Mouse (Mus musculus): ENCODE results near the gene Mapt. TPM values are rescaled to one million over a fixed set of nuclear protein-coding genes. Genes with fewer than 3 reads are reported as not detected.

Mapt gene
- polyA plus RNA-seq (2015; fragmentation: Nextera tagmentation; extraction: Ambion mirVana): 3.7 and 5.5 TPM in 2 replicates

DNA sequence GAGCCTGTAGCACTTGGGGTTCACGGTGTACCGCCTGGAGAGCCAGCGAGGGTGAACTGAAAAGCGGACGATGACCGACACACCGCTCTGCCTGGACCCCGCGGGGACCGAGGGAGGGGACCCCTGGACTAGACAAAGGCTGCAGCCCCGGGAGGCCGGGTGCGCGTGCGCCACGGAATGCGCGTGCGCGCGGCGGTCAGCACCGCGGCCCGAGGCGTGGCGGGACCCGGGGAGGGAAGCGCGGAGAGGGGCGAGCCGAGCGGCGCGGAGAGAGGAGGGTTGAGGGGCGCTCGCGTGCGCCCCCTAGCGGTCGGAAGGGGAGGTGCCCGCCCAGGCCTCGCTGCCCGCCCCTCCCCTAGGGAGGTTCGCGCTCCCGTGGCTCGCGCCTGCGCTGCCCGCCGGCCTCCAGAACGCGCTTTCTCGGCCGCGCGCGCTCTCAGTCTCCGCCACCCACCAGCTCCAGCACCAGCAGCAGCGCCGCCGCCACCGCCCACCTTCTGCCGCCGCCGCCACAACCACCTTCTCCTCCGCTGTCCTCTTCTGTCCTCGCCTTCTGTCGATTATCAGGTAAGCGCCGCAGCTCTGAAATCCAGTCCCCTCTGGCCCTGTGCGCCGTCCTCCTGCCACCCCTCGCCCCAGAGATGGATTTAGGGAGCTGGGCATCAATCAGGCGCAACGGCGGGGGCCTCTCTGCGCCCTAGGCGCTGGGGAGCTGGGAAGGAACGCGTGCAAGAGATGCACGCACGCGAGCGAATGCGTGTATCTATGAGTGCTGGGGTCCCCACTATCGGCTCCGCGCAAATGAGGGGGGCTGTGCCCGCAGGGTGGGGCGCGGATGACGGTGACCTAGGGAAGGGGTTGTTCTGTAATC lies at the start of gene Mapt:
Gene Mapt, plus strand, starts transcription at position 350 of the 871 bp plus-strand sequence.
- peak; percentile 89 for ATAC-seq (ENCODE audit: insufficient number of reproducible peaks, low FRiP score, low TSS enrichment, low read depth)
- Histone ChIP-seq H3K36me3 (no peaks in the 10 kb centered on the region), H3K9ac (peak within 1 kb of the TSS; percentile 54), H3K9me3 (no peaks in the 10 kb centered on the region), H3K27me3 (peaks cover 53% of the 10 kb centered on the region), H3K27ac (no peak within 1 kb of the TSS), H3K4me2 (peak within 1 kb of the TSS; percentile 100), H3K4me1 (peaks cover 25% of the 10 kb centered on the region), H3K4me3 (peak within 1 kb of the TSS; percentile 60)
- WGBS: under 1% methylated on average over 63 of the region's 94 CpGs

GRCm38 (mm10) chr11:104182141-104182540 lies 49.0 kb upstream of the Mapt start:
- no peak overlapping the region for H3K4me3 ChIP-seq
- ATAC-seq (ENCODE audit: insufficient number of reproducible peaks, low FRiP score, low TSS enrichment, low read depth): no peak
- WGBS: 83% methylated on average over 3 of the region's 3 CpGs
- no peaks in the 10 kb centered on the region for H3K27me3 ChIP-seq
- H3K9ac ChIP-seq: no peak overlapping the region
- no peaks in the 10 kb centered on the region for H3K36me3 ChIP-seq
- no peaks in the 10 kb centered on the region for H3K9me3 ChIP-seq
- no peak overlapping the region for H3K4me2 ChIP-seq
- H3K27ac ChIP-seq: no peak overlapping the region
- no peaks in the 10 kb centered on the region for H3K4me1 ChIP-seq

DNA sequence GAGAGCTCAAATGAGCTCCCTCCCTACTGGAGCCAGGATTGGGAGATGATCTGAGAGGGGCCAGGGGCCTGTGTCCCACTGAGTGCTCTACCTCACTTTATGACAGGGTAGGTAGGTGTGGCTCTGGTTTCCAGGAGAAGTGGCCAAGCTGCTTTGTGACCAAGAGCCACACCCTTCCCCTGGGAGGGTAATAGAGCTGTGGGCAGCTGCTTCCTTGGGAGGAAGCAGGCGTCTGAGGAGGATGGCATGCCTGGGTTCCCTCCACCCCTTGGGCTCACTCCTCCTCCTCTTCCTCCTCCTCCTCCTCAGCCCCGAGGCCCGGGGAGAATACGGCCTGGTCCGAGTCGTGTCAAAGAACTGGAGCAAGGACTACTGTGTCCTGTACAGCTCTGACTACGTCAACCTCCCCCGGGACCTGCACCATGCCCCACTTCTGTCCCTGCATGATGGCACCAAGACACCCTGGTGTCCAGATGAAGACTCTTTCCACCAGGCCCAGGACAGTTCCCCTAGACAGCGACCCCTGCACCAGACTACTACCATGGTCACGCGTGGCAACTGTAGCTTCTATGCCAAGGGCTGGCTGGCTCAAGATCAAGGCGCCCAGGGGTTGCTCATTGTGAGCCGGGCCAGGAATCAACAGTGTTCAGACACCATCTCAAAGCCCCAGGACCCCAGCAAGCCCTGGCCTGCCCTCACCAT lies 44.9 kb upstream of the Mapt start, which contains the start of gene Sppl2c:
Gene Sppl2c, plus strand, starts transcription at position 193 of the 702 bp plus-strand sequence.
- no peak for ATAC-seq (ENCODE audit: insufficient number of reproducible peaks, low FRiP score, low TSS enrichment, low read depth)
- Histone ChIP-seq H3K27ac (no peak within 1 kb of the TSS), H3K4me1 (no peaks in the 10 kb centered on the region), H3K4me2 (no peak within 1 kb of the TSS), H3K36me3 (no peaks in the 10 kb centered on the region), H3K27me3 (no peaks in the 10 kb centered on the region), H3K4me3 (no peak within 1 kb of the TSS), H3K9ac (no peak within 1 kb of the TSS), H3K9me3 (no peaks in the 10 kb centered on the region)
- WGBS: 73% methylated on average over 13 of the region's 13 CpGs

- H3K4me1 ChIP-seq: no peaks in the 10 kb centered on the region
- no peak for ATAC-seq (ENCODE audit: insufficient number of reproducible peaks, low FRiP score, low TSS enrichment, low read depth)
- no peak overlapping the region for H3K9ac ChIP-seq
- H3K27me3 ChIP-seq: no peaks in the 10 kb centered on the region
- no peak overlapping the region for H3K27ac ChIP-seq
- H3K9me3 ChIP-seq: no peaks in the 10 kb centered on the region
- WGBS: 90% methylated on average over 9 of the region's 9 CpGs
- H3K4me3 ChIP-seq: no peak overlapping the region
- H3K36me3 ChIP-seq: no peaks in the 10 kb centered on the region
- H3K4me2 ChIP-seq: no peak overlapping the region
Observed at GRCm38 (mm10) chr11:104186837-104187150, 44.4 kb upstream of the Mapt start.

DNA sequence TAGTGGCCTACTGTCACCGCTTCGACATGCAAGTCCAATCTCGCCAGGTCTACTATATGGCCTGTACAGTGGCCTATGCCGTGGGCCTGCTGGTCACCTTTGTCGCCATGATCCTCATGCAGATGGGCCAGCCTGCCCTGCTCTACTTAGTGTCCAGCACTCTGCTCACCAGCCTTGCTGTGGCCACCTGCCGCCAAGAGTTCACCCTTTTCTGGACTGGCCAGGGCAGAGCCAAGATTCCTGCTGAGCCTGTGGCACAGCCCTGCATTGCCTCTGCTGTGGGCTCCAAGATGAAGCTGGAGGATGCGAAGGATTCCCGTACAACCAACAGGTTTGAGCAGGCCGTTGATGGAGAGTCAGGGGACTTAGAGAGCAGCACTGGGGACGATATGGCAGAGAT lies 43.4 kb upstream of the Mapt start:
- no peak for ATAC-seq (ENCODE audit: insufficient number of reproducible peaks, low FRiP score, low TSS enrichment, low read depth)
- H3K4me3 ChIP-seq: no peak overlapping the region
- H3K9me3 ChIP-seq: no peaks in the 10 kb centered on the region
- H3K27ac ChIP-seq: no peak overlapping the region
- H3K36me3 ChIP-seq: no peaks in the 10 kb centered on the region
- no peak overlapping the region for H3K9ac ChIP-seq
- no peak overlapping the region for H3K4me2 ChIP-seq
- no peaks in the 10 kb centered on the region for H3K4me1 ChIP-seq
- 90% methylated on average over 10 of the region's 10 CpGs for WGBS
- no peaks in the 10 kb centered on the region for H3K27me3 ChIP-seq

DNA sequence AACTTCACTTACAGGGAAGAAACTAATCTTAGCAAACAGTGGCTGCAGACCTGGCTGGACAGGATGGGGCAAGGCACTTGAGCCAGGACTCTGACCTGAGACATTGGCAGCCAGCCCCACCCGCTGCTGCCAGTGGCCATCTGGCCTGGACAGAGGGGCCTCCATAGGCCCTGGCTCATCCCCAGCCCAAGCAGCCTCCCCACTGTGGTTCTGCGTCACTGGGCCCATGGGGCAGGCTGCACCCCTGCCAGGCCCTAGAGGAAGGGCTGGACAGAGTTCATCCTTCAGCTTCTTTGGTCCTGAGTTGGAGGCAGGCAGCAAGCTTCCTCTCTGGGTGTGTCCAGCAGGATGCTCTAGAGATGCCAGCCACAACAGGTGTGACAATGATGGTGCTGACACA lies 41.2 kb upstream of the Mapt start:
- no peaks in the 10 kb centered on the region for H3K9me3 ChIP-seq
- 84% methylated on average over 2 of the region's 2 CpGs for WGBS
- no peaks in the 10 kb centered on the region for H3K36me3 ChIP-seq
- H3K4me1 ChIP-seq: no peaks in the 10 kb centered on the region
- H3K4me3 ChIP-seq: no peak overlapping the region
- H3K4me2 ChIP-seq: no peak overlapping the region
- no peak overlapping the region for H3K9ac ChIP-seq
- H3K27ac ChIP-seq: no peak overlapping the region
- ATAC-seq (ENCODE audit: insufficient number of reproducible peaks, low FRiP score, low TSS enrichment, low read depth): no peak; the same call in 1 of the 2 replicates
- H3K27me3 ChIP-seq: no peaks in the 10 kb centered on the region

DNA sequence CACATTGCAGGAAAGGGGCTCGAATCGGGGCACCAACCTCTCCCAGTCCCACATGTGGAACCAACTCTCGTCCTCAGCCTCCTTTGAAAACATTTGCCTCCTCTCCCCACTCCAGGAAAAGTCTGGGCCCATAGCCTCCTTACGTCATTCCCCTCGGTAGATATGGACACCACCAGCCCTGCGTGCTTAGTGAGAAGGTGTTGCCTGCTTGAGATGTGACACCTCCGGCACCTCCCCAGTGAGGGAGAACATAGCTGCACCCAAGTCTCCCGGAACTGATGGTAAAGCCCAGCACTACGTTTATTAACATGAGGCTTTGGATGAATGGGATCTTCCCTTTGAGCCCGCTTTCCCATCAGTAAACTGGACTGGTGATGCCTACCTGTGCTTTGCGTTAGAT lies 35.8 kb upstream of the Mapt start:
- no peak overlapping the region for H3K4me2 ChIP-seq
- no peaks in the 10 kb centered on the region for H3K9me3 ChIP-seq
- H3K4me3 ChIP-seq: no peak overlapping the region
- peaks cover 13% of the 10 kb centered on the region for H3K27me3 ChIP-seq
- 71% methylated on average over 11 of the region's 11 CpGs for WGBS
- H3K27ac ChIP-seq: no peak overlapping the region
- H3K36me3 ChIP-seq: no peaks in the 10 kb centered on the region
- ATAC-seq (ENCODE audit: insufficient number of reproducible peaks, low FRiP score, low TSS enrichment, low read depth): no peak
- H3K4me1 ChIP-seq: no peaks in the 10 kb centered on the region
- no peak overlapping the region for H3K9ac ChIP-seq

- no peaks in the 10 kb centered on the region for H3K9me3 ChIP-seq
- H3K4me1 ChIP-seq: no peaks in the 10 kb centered on the region
- ATAC-seq (ENCODE audit: insufficient number of reproducible peaks, low FRiP score, low TSS enrichment, low read depth): no peak
- no peak overlapping the region for H3K9ac ChIP-seq
- H3K4me3 ChIP-seq: no peak overlapping the region
- H3K36me3 ChIP-seq: no peaks in the 10 kb centered on the region
- H3K4me2 ChIP-seq: no peak overlapping the region
- 11% methylated on average over 9 of the region's 9 CpGs for WGBS
- H3K27me3 ChIP-seq: peaks cover 13% of the 10 kb centered on the region
- no peak overlapping the region for H3K27ac ChIP-seq
Observed at GRCm38 (mm10) chr11:104195791-104196190, 35.4 kb upstream of the Mapt start.

GRCm38 (mm10) chr11:104197861-104198260 lies 33.3 kb upstream of the Mapt start:
- Histone ChIP-seq H3K9ac (no peak overlapping the region), H3K36me3 (no peaks in the 10 kb centered on the region), H3K4me3 (no peak overlapping the region), H3K27me3 (peaks cover 13% of the 10 kb centered on the region), H3K4me2 (no peak overlapping the region), H3K4me1 (no peaks in the 10 kb centered on the region), H3K27ac (no peak overlapping the region), H3K9me3 (0 out of 2 replicates have a peak, but pooled peaks cover 3% of the 10 kb centered on the region)
- 5% methylated on average over 10 of the region's 10 CpGs for WGBS
- no peak for ATAC-seq (ENCODE audit: insufficient number of reproducible peaks, low FRiP score, low TSS enrichment, low read depth)

DNA sequence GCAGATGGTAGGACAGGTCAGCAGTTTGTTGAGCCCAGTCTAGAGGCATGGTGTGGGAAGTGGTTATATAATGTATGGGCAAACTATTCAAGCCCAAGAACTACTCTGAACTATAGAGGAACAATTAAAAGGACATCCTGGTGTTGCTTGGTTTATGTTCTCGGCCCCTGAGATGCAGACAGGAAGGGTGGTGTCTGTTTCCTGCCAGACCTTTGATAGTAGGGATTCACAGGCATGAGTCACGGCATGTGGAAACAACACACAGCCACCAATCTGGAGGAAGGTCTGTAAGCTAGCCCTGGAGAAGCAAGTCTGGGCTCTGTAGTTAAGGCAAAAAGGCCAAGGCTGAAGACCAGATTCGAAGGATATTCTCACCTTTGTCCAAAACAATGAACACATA lies 27.9 kb upstream of the Mapt start:
- Histone ChIP-seq H3K36me3 (no peaks in the 10 kb centered on the region), H3K4me3 (no peak overlapping the region), H3K4me1 (no peaks in the 10 kb centered on the region), H3K9me3 (0 out of 2 replicates have a peak, but pooled peaks cover 3% of the 10 kb centered on the region), H3K27me3 (peaks cover 3% of the 10 kb centered on the region; the same call in 1 of the 2 replicates), H3K4me2 (no peak overlapping the region), H3K9ac (no peak overlapping the region), H3K27ac (no peak overlapping the region)
- WGBS: 77% methylated on average over 3 of the region's 3 CpGs
- ATAC-seq (ENCODE audit: insufficient number of reproducible peaks, low FRiP score, low TSS enrichment, low read depth): no peak

DNA sequence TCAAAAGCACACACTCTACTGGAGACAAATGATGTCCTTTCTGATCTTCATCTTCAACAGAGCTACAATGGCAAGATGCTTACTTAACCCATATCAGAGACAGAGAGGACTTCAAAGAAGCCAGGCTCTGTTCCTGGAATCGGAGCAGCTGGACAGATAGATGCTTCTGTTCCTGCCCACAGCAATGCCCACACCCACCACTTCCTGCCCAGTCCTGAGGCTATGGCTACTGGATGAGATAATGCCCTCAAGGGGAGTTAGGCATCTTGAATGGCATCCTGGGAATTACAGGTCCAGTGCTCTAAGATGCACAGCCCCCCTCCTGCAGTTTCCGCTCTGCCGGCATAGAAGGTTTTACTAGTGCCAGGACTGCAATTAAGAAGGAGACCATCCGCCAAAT lies 24.6 kb upstream of the Mapt start:
- no peaks in the 10 kb centered on the region for H3K4me1 ChIP-seq
- H3K4me3 ChIP-seq: no peak overlapping the region
- no peak overlapping the region for H3K27ac ChIP-seq
- 0 out of 2 replicates have a peak, but pooled peaks cover 3% of the 10 kb centered on the region for H3K9me3 ChIP-seq
- WGBS: 52% methylated on average over 4 of the region's 4 CpGs
- no peak overlapping the region for H3K9ac ChIP-seq
- no peak for ATAC-seq (ENCODE audit: insufficient number of reproducible peaks, low FRiP score, low TSS enrichment, low read depth)
- no peaks in the 10 kb centered on the region for H3K27me3 ChIP-seq
- H3K4me2 ChIP-seq: no peak overlapping the region
- no peaks in the 10 kb centered on the region for H3K36me3 ChIP-seq

- no peak for ATAC-seq (ENCODE audit: insufficient number of reproducible peaks, low FRiP score, low TSS enrichment, low read depth)
- 72% methylated on average over 3 of the region's 3 CpGs for WGBS
Observed at GRCm38 (mm10) chr11:104209041-104209440, 22.1 kb upstream of the Mapt start.

More at GRCm38 (mm10) chr11:104209041-104209440, 22.1 kb upstream of the Mapt start:
- no peak overlapping the region for H3K27ac ChIP-seq
- H3K9me3 ChIP-seq: no peaks in the 10 kb centered on the region
- H3K9ac ChIP-seq: no peak overlapping the region
- no peaks in the 10 kb centered on the region for H3K36me3 ChIP-seq
- H3K4me1 ChIP-seq: no peaks in the 10 kb centered on the region
- H3K4me2 ChIP-seq: no peak overlapping the region
- H3K27me3 ChIP-seq: no peaks in the 10 kb centered on the region
- no peak overlapping the region for H3K4me3 ChIP-seq
